Mouse (Mus musculus) heart, embryonic 12.5 days (tissue): ENCODE measurements around the gene Cd300ld. TPM values are rescaled to one million over a fixed set of nuclear protein-coding genes. Genes with fewer than 3 reads are reported as not detected.

Experiments used
- ATAC-seq: fragments of 200-750 bp; cut with Nextera tagmentation; 2 replicates; pipeline ENCODE4 v1.8.0; 2017; ENCODE audit warnings: moderate TSS enrichment, moderate library complexity; ENCODE audit not compliant: insufficient number of reproducible peaks, low FRiP score
- H3K27ac ChIP-seq: fragments of 300-500 bp; sonication (generic); 2 replicates; pipeline ENCODE4 v1.5.1; 2016; ENCODE audit warnings: mild to moderate bottlenecking, moderate library complexity; ENCODE audit not compliant: poor library complexity, severe bottlenecking
- H3K27me3 ChIP-seq: fragments of 300-500 bp; sonication (generic); replicated peaks from 2 replicates; pipeline ENCODE4 v1.6.1; 2016; ENCODE audit warnings: mild to moderate bottlenecking, moderate library complexity
- H3K36me3 ChIP-seq: fragments of 300-500 bp; sonication (generic); 2 replicates; pipeline ENCODE4 v1.6.1; 2016; ENCODE audit warnings: mild to moderate bottlenecking, moderate library complexity
- H3K4me1 ChIP-seq: fragments of 300-500 bp; sonication (generic); replicated peaks from 2 replicates; pipeline ENCODE4 v1.6.1; 2016; ENCODE audit warnings: mild to moderate bottlenecking
- H3K4me2 ChIP-seq: fragments of 300-500 bp; sonication (generic); 2 replicates; pipeline ENCODE4 v1.6.1; 2016; ENCODE audit warnings: mild to moderate bottlenecking, moderate library complexity
- H3K4me3 ChIP-seq: fragments of 300-500 bp; sonication (generic); 2 replicates; pipeline ENCODE4 v1.5.1; 2016; ENCODE audit warnings: mild to moderate bottlenecking
- H3K9ac ChIP-seq: fragments of 300-500 bp; sonication (generic); 2 replicates; pipeline ENCODE4 v1.6.1; 2016; ENCODE audit warnings: mild to moderate bottlenecking, moderate library complexity
- H3K9me3 ChIP-seq: fragments of 300-500 bp; sonication (generic); replicated peaks from 2 replicates; pipeline ENCODE4 v1.6.1; 2016; ENCODE audit warnings: mild to moderate bottlenecking, moderate library complexity
- WGBS: fragments of 180-500 bp; shearing (Covaris S2); methylation state at CpG from one replicate; pipeline ENCODE4 v1.1.7; 2016; 5-methylcytosine and 5-hydroxymethylcytosine counted together
- polyA plus RNA-seq: library from polyadenylated mRNA; unstranded; fragments of >200 nt; fragmentation: Nextera tagmentation; extraction: Ambion mirVana; gene quantifications from 2 replicates; pipeline ENCODE4 v1.2.1, GENCODE M21; 2016

Cd300ld gene
- polyA plus RNA-seq, 1 experiment from 2014 or later, result not detected

DNA sequence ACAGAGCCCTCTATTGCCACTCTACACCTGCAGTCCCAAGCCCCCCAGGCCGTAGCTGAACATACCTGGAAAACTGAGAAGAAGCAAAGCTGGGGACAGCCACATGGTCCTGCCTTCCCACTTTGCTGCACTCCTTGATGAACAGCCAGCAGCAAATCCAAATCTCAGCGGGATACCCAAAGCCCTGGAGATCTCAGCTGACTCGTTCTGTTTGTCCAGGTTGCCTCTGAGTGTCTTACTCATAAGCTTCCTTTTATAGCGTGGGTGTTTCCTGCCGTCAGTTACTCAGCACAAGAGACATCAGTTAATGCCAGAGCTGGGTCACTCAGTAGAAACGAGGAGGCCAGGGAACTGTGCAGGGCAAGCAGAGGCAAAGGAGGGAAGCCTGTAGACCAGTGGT, 55.6 kb downstream of the Cd300ld start, which contains the start of gene Cd300lb:
Gene Cd300lb, minus strand, starts transcription at position 243 of the 400 bp plus-strand sequence.
- no peaks in the 10 kb centered on the region for H3K36me3 ChIP-seq
- no peak within 1 kb of the TSS for H3K4me3 ChIP-seq
- no peak within 1 kb of the TSS for H3K4me2 ChIP-seq
- H3K9ac ChIP-seq, result no peak within 1 kb of the TSS
- H3K9me3 ChIP-seq, result no peaks in the 10 kb centered on the region
- no peaks in the 10 kb centered on the region for H3K27me3 ChIP-seq
- WGBS, result 36% methylated on average over 6 of the region's 6 CpGs
- no peak for ATAC-seq
- H3K4me1 ChIP-seq, result peaks cover 20% of the 10 kb centered on the region
- no peak within 1 kb of the TSS for H3K27ac ChIP-seq

DNA sequence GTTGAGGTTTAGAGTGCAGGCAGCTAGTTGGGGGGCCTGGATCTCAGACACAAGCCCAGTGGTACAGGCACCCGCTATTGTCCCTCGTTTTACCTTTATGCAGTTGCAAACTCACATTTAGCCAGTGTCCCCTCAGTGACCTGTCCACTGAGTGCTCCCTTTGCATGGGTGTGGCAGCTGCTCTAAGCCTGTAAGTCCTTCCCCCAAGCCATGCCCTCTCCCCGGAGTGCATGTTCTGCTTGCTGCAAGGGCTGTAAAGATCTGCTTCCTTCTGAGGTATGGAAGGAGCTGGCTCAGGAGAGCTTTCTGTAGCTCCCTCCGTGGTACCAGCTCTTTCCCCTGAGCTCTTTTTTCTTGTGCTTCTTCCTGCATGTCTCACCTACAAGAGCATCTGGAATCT, 56.1 kb downstream of the Cd300ld start:
- ATAC-seq, result no peak
- 73% methylated on average over 4 of the region's 4 CpGs for WGBS
- no peak overlapping the region for H3K9ac ChIP-seq
- peaks cover 25% of the 10 kb centered on the region for H3K4me1 ChIP-seq
- no peaks in the 10 kb centered on the region for H3K27me3 ChIP-seq
- no peak overlapping the region for H3K4me2 ChIP-seq
- no peak overlapping the region for H3K27ac ChIP-seq
- no peak overlapping the region for H3K4me3 ChIP-seq
- H3K36me3 ChIP-seq, result no peaks in the 10 kb centered on the region
- H3K9me3 ChIP-seq, result no peaks in the 10 kb centered on the region

Other genes with a start within 250 kb of the Cd300ld start
- 0.32 TPM in 1 of 2 replicates, not detected in the other for gene Kif19a, start 224.5 kb downstream of the Cd300ld start, polyA plus RNA-seq
- gene Btbd17, start 194.0 kb downstream of the Cd300ld start, polyA plus RNA-seq, result 0.18 TPM in 1 of 2 replicates, not detected in the other
- gene Gpr142, start 191.0 kb downstream of the Cd300ld start, polyA plus RNA-seq, result not detected in 2 replicates
- 26.6 and 26.7 TPM in 2 replicates for gene Gprc5c, start 138.8 kb downstream of the Cd300ld start, polyA plus RNA-seq
- gene Cd300a, start 99.9 kb downstream of the Cd300ld start, polyA plus RNA-seq, result 0.40 and 0.41 TPM in 2 replicates
- gene Cd300lb, start 55.5 kb downstream of the Cd300ld start, polyA plus RNA-seq, result 0.89 and 0.98 TPM in 2 replicates
- not detected in 2 replicates for gene Cd300c, start 20.8 kb downstream of the Cd300ld start, polyA plus RNA-seq
- gene Cd300c2, start 12.0 kb upstream of the Cd300ld start, polyA plus RNA-seq, result 0.42 and 0.87 TPM in 2 replicates
- gene Cd300ld2, start 26.3 kb upstream of the Cd300ld start, polyA plus RNA-seq, result not detected in 2 replicates
- not detected in 2 replicates for gene Cd300ld4, start 37.1 kb upstream of the Cd300ld start, polyA plus RNA-seq
- not detected in 2 replicates for gene Cd300ld5, start 47.8 kb upstream of the Cd300ld start, polyA plus RNA-seq
- gene Cd300ld3, start 58.5 kb upstream of the Cd300ld start, polyA plus RNA-seq, result not detected in 2 replicates
- not detected in 2 replicates for gene Cd300e, start 72.3 kb upstream of the Cd300ld start, polyA plus RNA-seq
- gene Rab37, start 101.5 kb upstream of the Cd300ld start, polyA plus RNA-seq, result 1.8 TPM in 2 replicates
- gene Cd300lf, start 144.1 kb upstream of the Cd300ld start, polyA plus RNA-seq, result 0.09 and 0.10 TPM in 2 replicates
- 21.0 and 22.2 TPM in 2 replicates for gene Slc9a3r1, start 173.4 kb upstream of the Cd300ld start, polyA plus RNA-seq
- 8.4 TPM in 2 replicates for gene Tmem104, start 197.6 kb upstream of the Cd300ld start, polyA plus RNA-seq
- 13.1 and 13.3 TPM in 2 replicates for gene Nat9, start 197.9 kb upstream of the Cd300ld start, polyA plus RNA-seq